Mouse (Mus musculus) naive thymus-derived CD4-positive, alpha-beta T cell, adult 5 months (primary cell): ENCODE results near the gene Mx1. TPM values are rescaled to one million over a fixed set of nuclear protein-coding genes. Genes with fewer than 3 reads are reported as not detected.

ENCODE experiments used
- polyA plus RNA-seq: library from polyadenylated mRNA; unstranded; fragments of 100-300 nt; shearing (Covaris generic); gene quantifications from one replicate; pipeline ENCODE4 v1.2.1, GENCODE M21; 2017

The Mx1 gene
- 2.2 TPM for polyA plus RNA-seq

DNA sequence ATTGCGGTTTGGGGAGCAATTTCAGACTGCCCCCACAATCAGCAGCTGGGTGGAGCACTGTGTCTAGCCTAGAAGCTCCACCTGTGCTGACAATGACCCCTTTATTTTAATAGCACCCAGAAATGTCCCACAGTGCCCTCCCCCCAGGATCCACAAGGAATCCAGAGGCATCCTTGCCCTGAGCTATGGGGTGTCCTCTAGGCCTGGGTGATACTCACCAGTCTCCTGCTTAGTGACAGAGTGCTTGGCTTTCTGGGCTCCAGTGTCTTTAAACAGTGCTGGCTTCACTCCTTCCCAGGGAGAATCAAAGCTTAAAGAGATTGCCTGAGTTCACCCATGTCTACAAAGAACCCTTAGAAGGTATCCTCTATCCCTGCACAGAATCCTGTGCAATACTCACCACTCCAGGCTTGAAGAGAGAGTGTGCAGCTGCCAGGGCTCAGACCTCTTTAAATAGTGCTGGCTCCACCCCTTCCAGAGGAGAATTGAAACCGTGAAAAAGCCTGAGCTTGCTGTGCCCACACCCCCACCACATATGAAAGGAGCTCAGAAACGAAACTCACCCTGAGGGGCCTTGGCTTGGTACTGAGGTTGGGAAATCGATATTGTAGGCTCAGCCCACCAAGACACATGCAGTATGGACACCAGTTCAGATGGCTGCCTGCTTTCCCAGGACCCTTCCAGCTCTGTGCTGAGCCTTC, at the start of gene Mx1:
Gene Mx1 (minus strand): TSS at position 427 of the 701 bp plus-strand sequence.

Other genes starting within 250 kb of the Mx1 start
- gene Bace2, start 106.2 kb downstream of the Mx1 start, polyA plus RNA-seq = not detected
- gene Fam3b, start 51.9 kb upstream of the Mx1 start, polyA plus RNA-seq = 0.44 TPM
- gene Tmprss2, start 148.3 kb upstream of the Mx1 start, polyA plus RNA-seq = not detected